Mouse (Mus musculus): ENCODE measurements around the gene B430305J03Rik. TPM values are rescaled to one million over a fixed set of nuclear protein-coding genes. Genes with fewer than 3 reads are reported as not detected.

The B430305J03Rik gene
- total RNA-seq (2014; rRNA removed) (under 0.01 TPM in 2 replicates), polyA plus RNA-seq (2012; rRNA removed) (0.04 and 0.05 TPM in 2 replicates)

- WGBS = 21% methylated on average over 10 of the region's 10 CpGs
- H3K4me3 ChIP-seq (ENCODE audit: insufficient read depth, low read depth, low read length) = peak within 1 kb of the TSS; percentile 73
- DNase-seq (ENCODE audit: extremely low read depth, low read depth, low spot score) = no peak
- H3K27me3 ChIP-seq (ENCODE audit: control insufficient read depth, insufficient read depth, low read length) = no peaks in the 10 kb centered on the region
- H3K79me2 ChIP-seq (ENCODE audit: control insufficient read depth, insufficient read depth, low read length) = no peaks in the 10 kb centered on the region
- TF ChIP-seq CTCF (IDR thresholded peaks at IDR 0.05; ENCODE audit: low read depth, low read length) (no peak), POLR2A (IDR thresholded peaks at IDR 0.05; ENCODE audit: extremely low read depth, insufficient read depth, low read length) (no peak)
- H3K36me3 ChIP-seq (ENCODE audit: control insufficient read depth, insufficient read depth, low read length) = no peaks in the 10 kb centered on the region
- peaks cover 8% of the 10 kb centered on the region for H3K4me1 ChIP-seq (ENCODE audit: control insufficient read depth, insufficient read depth, low read length)
- peak within 1 kb of the TSS; percentile 69 for H3K9ac ChIP-seq (ENCODE audit: low read depth, low read length)
- H3K27ac ChIP-seq (replicated peaks; ENCODE audit: insufficient read depth, low read depth, low read length) = peak within 1 kb of the TSS; percentile 14
Observed at GRCm38 (mm10) chr3:61365779-61366373, at the start of gene B430305J03Rik. Gene B430305J03Rik (minus strand): TSS chr3:61365951.

GRCm38 (mm10) chr3:61409683-61410082 is 43.9 kb upstream of the B430305J03Rik start:
- WGBS = 58% methylated on average over 6 of the region's 6 CpGs
- Histone ChIP-seq H3K9ac (ENCODE audit: low read depth, low read length) (no peak overlapping the region), H3K27me3 (ENCODE audit: control insufficient read depth, insufficient read depth, low read length) (no peaks in the 10 kb centered on the region), H3K27ac (replicated peaks; ENCODE audit: insufficient read depth, low read depth, low read length) (peak overlapping the region; percentile 6; the same call in 1 of the 2 replicates), H3K4me1 (ENCODE audit: control insufficient read depth, insufficient read depth, low read length) (no peaks in the 10 kb centered on the region; the same call in 1 of the 2 replicates), H3K4me3 (ENCODE audit: insufficient read depth, low read depth, low read length) (no peak overlapping the region), H3K79me2 (ENCODE audit: control insufficient read depth, insufficient read depth, low read length) (no peaks in the 10 kb centered on the region), H3K36me3 (ENCODE audit: control insufficient read depth, insufficient read depth, low read length) (no peaks in the 10 kb centered on the region)
- peak; percentile 26 for DNase-seq (ENCODE audit: extremely low read depth, low read depth, low spot score)
- TF ChIP-seq POLR2A (IDR thresholded peaks at IDR 0.05; ENCODE audit: extremely low read depth, insufficient read depth, low read length) (no peak), CTCF (IDR thresholded peaks at IDR 0.05; ENCODE audit: low read depth, low read length) (no peak)

GRCm38 (mm10) chr3:61406921-61407320 is 41.2 kb upstream of the B430305J03Rik start:
- H3K27me3 ChIP-seq (ENCODE audit: control insufficient read depth, insufficient read depth, low read length) = no peaks in the 10 kb centered on the region
- no peak overlapping the region for H3K9ac ChIP-seq (ENCODE audit: low read depth, low read length)
- no peaks in the 10 kb centered on the region; the same call in 1 of the 2 replicates for H3K4me1 ChIP-seq (ENCODE audit: control insufficient read depth, insufficient read depth, low read length)
- H3K27ac ChIP-seq (replicated peaks; ENCODE audit: insufficient read depth, low read depth, low read length) = no peak overlapping the region
- no peak for TF ChIP-seq POLR2A (IDR thresholded peaks at IDR 0.05; ENCODE audit: extremely low read depth, insufficient read depth, low read length)
- TF ChIP-seq CTCF (IDR thresholded peaks at IDR 0.05; ENCODE audit: low read depth, low read length) = no peak
- no peak overlapping the region for H3K4me3 ChIP-seq (ENCODE audit: insufficient read depth, low read depth, low read length)
- peak; percentile 10 for DNase-seq (ENCODE audit: extremely low read depth, low read depth, low spot score)
- no peaks in the 10 kb centered on the region for H3K79me2 ChIP-seq (ENCODE audit: control insufficient read depth, insufficient read depth, low read length)
- no peaks in the 10 kb centered on the region for H3K36me3 ChIP-seq (ENCODE audit: control insufficient read depth, insufficient read depth, low read length)
- WGBS = 83% methylated on average over 4 of the region's 4 CpGs

GRCm38 (mm10) chr3:61400823-61401387 is 35.2 kb upstream of the B430305J03Rik start:
- DNase-seq (ENCODE audit: extremely low read depth, low read depth, low spot score) = no peak
- TF ChIP-seq POLR2A (IDR thresholded peaks at IDR 0.05; ENCODE audit: extremely low read depth, insufficient read depth, low read length) = no peak
- no peak for TF ChIP-seq CTCF (IDR thresholded peaks at IDR 0.05; ENCODE audit: low read depth, low read length)
- 56% methylated on average over 1 of the region's 1 CpGs for WGBS
- Histone ChIP-seq H3K27me3 (ENCODE audit: control insufficient read depth, insufficient read depth, low read length) (no peaks in the 10 kb centered on the region), H3K79me2 (ENCODE audit: control insufficient read depth, insufficient read depth, low read length) (no peaks in the 10 kb centered on the region), H3K4me1 (ENCODE audit: control insufficient read depth, insufficient read depth, low read length) (no peaks in the 10 kb centered on the region), H3K36me3 (ENCODE audit: control insufficient read depth, insufficient read depth, low read length) (no peaks in the 10 kb centered on the region), H3K9ac (ENCODE audit: low read depth, low read length) (no peak overlapping the region), H3K4me3 (ENCODE audit: insufficient read depth, low read depth, low read length) (no peak overlapping the region), H3K27ac (replicated peaks; ENCODE audit: insufficient read depth, low read depth, low read length) (no peak overlapping the region)

GRCm38 (mm10) chr3:61396728-61397127 is 31.0 kb upstream of the B430305J03Rik start:
- H3K9ac ChIP-seq (ENCODE audit: low read depth, low read length) = no peak overlapping the region
- H3K4me1 ChIP-seq (ENCODE audit: control insufficient read depth, insufficient read depth, low read length) = no peaks in the 10 kb centered on the region
- no peak for TF ChIP-seq CTCF (IDR thresholded peaks at IDR 0.05; ENCODE audit: low read depth, low read length)
- no peak for TF ChIP-seq POLR2A (IDR thresholded peaks at IDR 0.05; ENCODE audit: extremely low read depth, insufficient read depth, low read length)
- H3K79me2 ChIP-seq (ENCODE audit: control insufficient read depth, insufficient read depth, low read length) = no peaks in the 10 kb centered on the region
- 92% methylated on average over 2 of the region's 2 CpGs for WGBS
- DNase-seq (ENCODE audit: extremely low read depth, low read depth, low spot score) = peak; percentile 23
- no peaks in the 10 kb centered on the region for H3K36me3 ChIP-seq (ENCODE audit: control insufficient read depth, insufficient read depth, low read length)
- no peaks in the 10 kb centered on the region for H3K27me3 ChIP-seq (ENCODE audit: control insufficient read depth, insufficient read depth, low read length)
- H3K27ac ChIP-seq (replicated peaks; ENCODE audit: insufficient read depth, low read depth, low read length) = no peak overlapping the region
- H3K4me3 ChIP-seq (ENCODE audit: insufficient read depth, low read depth, low read length) = no peak overlapping the region

- Histone ChIP-seq H3K4me3 (ENCODE audit: insufficient read depth, low read depth, low read length) (no peak overlapping the region), H3K27ac (replicated peaks; ENCODE audit: insufficient read depth, low read depth, low read length) (no peak overlapping the region), H3K36me3 (ENCODE audit: control insufficient read depth, insufficient read depth, low read length) (no peaks in the 10 kb centered on the region), H3K27me3 (ENCODE audit: control insufficient read depth, insufficient read depth, low read length) (no peaks in the 10 kb centered on the region), H3K4me1 (ENCODE audit: control insufficient read depth, insufficient read depth, low read length) (no peaks in the 10 kb centered on the region), H3K79me2 (ENCODE audit: control insufficient read depth, insufficient read depth, low read length) (no peaks in the 10 kb centered on the region), H3K9ac (ENCODE audit: low read depth, low read length) (no peak overlapping the region)
- DNase-seq (ENCODE audit: extremely low read depth, low read depth, low spot score) = no peak
- 85% methylated on average over 3 of the region's 3 CpGs for WGBS
- TF ChIP-seq POLR2A (IDR thresholded peaks at IDR 0.05; ENCODE audit: extremely low read depth, insufficient read depth, low read length) = no peak
- no peak for TF ChIP-seq CTCF (IDR thresholded peaks at IDR 0.05; ENCODE audit: low read depth, low read length)
Observed at GRCm38 (mm10) chr3:61395382-61395781, 29.6 kb upstream of the B430305J03Rik start.
